Mouse (Mus musculus) heart, postnatal 0 days (tissue): ENCODE data around the gene Kcp.

Source experiments
- CTCF ChIP-seq: IDR thresholded peaks from 2 replicates; pipeline ENCODE4 v1.5.1; 2016; ENCODE audit warnings: antibody characterized with exemption, control low read depth, low read depth
- EP300 ChIP-seq: IDR thresholded peaks from 2 replicates; pipeline ENCODE4 v1.6.1; 2016; ENCODE audit warnings: antibody characterized with exemption, low read depth

GRCm38 (mm10) chr6:29527361-29528164 lies 19.8 kb upstream of the Kcp start:
- TF ChIP-seq CTCF (no peak), EP300 (no peak)
